Mouse (Mus musculus): ENCODE measurements around the gene Ppp1r13l. TPM values are rescaled to one million over a fixed set of nuclear protein-coding genes. Genes with fewer than 3 reads are reported as not detected.

Ppp1r13l gene
- total RNA-seq (2021) = 1 to 10 TPM; 1.7 to 2.9 TPM
- long read RNA-seq, experiment 1, partial matches to known transcripts = 3 of 3 reads
- long read RNA-seq, experiment 1, other reads (novel, unspliced or antisense) = 0 of 3 reads
- long read RNA-seq, experiment 2, partial matches to known transcripts = 2 of 3 reads
- long read RNA-seq, experiment 2, other reads (novel, unspliced or antisense) = 1 of 3 reads

DNA sequence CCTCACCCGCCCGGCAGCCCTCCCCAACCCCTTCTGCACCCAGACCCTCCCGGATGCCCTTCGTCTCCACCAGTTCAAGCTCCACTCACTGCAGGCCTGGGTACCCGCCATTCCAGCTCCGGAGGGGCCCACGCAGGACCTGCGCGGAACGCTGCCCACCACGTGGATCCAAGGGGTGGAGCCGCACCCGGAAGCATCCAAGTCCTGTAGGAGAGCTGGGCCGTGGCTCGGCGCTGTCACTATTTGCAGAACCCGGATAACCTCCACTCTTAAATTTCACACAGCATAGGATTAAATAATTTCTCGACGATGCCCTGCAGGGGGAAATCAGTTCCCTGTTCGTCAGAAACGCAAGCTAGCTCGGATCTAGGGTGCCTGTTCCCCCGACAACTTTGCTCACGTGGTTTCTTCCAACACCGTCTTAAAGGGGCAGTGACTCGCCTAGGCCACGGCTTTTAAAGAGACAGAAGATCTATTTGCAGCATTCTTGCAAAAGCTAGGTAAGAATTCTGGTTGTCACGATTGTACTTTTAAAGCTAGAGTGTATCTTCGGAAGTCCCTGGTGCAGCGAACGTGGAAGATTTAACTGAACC lies at the start of gene Ppp1r13l, which contains the start of gene Cd3eap:
Gene Ppp1r13l, plus strand, starts transcription at position 451 of the 593 bp plus-strand sequence.
Gene Cd3eap, minus strand, starts transcription at position 185 of the 593 bp plus-strand sequence.
- intact Hi-C loops (cut with DNase I; ENCODE audit: low total_unique reads) = no loop called here

GRCm38 (mm10) chr7:19309884-19310641 lies 49.5 kb upstream of the Ppp1r13l start, which contains the start of gene Fosb:
Gene Fosb, minus strand, starts transcription at chr7:19310051.
- intact Hi-C loops (cut with DNase I; ENCODE audit: low total_unique reads) = no loop called here
- DNase-seq = peak; percentile 96

More for the DNA sequence above, at the start of gene Ppp1r13l, which contains the start of gene Cd3eap:
- DNase-seq = peak; percentile 89

DNA sequence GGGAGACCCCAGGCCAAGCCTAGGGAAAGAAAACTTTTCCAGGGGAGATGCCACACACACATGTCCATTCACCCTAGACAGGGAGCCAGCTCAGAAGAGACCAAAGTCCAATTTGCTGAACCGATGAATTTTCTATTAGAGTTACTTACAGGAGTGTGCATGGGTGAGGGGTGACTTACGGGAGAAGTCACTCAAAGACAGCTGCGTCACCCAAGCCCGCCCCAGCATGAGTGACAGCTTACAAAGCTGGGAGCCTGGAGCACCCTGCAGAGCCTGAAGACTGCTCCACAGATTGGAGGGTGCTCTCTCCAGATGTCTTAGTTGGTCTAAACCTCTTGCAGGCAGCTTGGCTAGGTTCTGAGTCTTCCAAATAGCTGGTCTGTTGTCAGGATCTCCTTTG lies 47.6 kb upstream of the Ppp1r13l start:
- intact Hi-C loops (cut with DNase I; ENCODE audit: low total_unique reads) = no loop called here
- DNase-seq = no peak

DNA sequence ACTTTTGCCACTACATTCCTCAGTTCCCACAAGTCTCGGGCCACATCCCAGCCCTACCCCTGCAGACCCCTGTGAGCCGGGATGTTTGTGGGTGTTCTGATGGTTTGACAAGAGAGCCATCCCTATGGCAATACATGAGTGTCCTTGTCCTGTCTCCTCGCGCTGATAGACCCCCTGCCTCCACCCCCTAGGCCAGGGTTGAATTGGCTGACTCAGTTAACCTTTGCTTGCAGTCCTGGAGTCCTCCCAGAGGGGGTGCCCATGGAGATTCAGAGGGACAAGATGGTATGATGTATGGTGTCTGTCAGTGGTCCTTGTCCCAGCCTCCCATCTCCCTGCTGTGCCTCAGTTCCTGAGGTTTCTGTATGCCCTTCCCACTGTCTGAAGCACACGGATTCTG lies 45.5 kb upstream of the Ppp1r13l start:
- no peak for DNase-seq
- intact Hi-C loops (cut with DNase I; ENCODE audit: low total_unique reads) = no loop called here

GRCm38 (mm10) chr7:19316451-19317161 lies 42.9 kb upstream of the Ppp1r13l start:
- peak; percentile 35 for DNase-seq
- intact Hi-C loops (cut with DNase I; ENCODE audit: low total_unique reads) = no loop called here

- no peak for DNase-seq
- intact Hi-C loops (cut with DNase I; ENCODE audit: low total_unique reads) = no loop called here
Measured at GRCm38 (mm10) chr7:19318201-19318600, 41.3 kb upstream of the Ppp1r13l start.

GRCm38 (mm10) chr7:19318676-19319075 lies 40.9 kb upstream of the Ppp1r13l start:
- intact Hi-C loops (cut with DNase I; ENCODE audit: low total_unique reads) = no loop called here
- no peak for DNase-seq

DNA sequence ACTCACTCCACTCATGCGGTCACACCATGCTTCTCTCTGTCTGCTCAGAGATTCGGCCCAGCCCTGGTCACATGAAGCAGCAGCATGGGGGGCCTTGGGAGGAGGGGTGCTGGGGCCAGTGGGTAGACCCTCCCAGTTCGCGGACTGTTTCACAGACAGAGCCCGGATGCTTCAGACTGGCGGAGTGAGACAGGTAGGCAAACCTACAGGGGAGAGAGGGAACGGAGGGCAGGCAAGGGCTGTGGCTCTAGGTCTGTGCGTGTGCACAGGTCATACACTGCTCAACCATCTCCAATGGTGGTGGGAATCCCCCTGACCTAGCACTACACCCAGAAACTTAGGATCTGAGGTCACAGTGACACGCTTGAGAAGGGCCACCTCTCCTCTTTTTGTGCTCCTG lies 40.1 kb upstream of the Ppp1r13l start:
- DNase-seq = no peak
- intact Hi-C loops (cut with DNase I; ENCODE audit: low total_unique reads) = no loop called here

GRCm38 (mm10) chr7:19319906-19320305 lies 39.6 kb upstream of the Ppp1r13l start:
- intact Hi-C loops (cut with DNase I; ENCODE audit: low total_unique reads) = no loop called here
- peak; percentile 98 for DNase-seq

DNA sequence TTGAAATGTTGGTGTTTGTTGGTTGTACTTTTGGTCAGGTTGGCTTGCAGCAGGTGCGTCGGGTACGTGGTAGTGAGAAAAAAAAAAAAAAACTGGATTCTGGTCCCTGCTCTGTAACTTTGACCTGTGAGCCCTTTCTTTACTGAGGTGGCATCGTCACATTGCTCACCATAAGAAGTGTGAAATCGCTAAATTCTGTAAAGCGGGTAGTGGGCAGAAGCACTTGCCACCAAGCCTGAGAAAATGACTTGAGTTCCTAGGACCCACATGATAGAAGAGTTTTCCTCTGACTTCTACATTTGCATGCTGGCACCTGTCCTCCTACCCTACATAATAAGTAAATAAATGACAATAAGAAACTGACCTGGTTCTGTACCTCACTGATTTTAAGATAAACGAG lies 38.9 kb upstream of the Ppp1r13l start:
- DNase-seq = no peak
- intact Hi-C loops (cut with DNase I; ENCODE audit: low total_unique reads) = no loop called here

- intact Hi-C loops (cut with DNase I; ENCODE audit: low total_unique reads) = no loop called here
- DNase-seq = no peak
Measured at GRCm38 (mm10) chr7:19321464-19321863, 38.1 kb upstream of the Ppp1r13l start.

DNA sequence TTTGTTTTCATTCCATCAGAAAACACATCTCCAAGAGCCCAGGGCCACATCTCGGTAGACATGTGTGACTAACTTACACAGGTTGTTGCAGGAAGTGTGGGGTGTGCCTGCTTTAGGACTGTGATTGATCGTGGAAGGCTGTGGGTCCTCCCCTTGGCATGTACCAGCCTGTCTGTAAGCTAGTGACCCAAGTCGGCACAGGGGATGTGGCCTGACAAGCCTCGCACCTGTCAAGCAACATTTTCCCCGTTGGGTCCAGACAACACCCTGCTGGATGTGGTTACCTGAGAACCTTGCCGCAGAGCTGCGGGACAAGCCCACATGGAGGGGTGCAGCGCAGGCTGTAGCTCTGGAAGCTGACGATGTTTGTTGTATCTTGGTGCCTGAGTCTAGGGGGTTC lies 37.1 kb upstream of the Ppp1r13l start:
- DNase-seq = no peak
- intact Hi-C loops (cut with DNase I; ENCODE audit: low total_unique reads) = no loop called here

DNA sequence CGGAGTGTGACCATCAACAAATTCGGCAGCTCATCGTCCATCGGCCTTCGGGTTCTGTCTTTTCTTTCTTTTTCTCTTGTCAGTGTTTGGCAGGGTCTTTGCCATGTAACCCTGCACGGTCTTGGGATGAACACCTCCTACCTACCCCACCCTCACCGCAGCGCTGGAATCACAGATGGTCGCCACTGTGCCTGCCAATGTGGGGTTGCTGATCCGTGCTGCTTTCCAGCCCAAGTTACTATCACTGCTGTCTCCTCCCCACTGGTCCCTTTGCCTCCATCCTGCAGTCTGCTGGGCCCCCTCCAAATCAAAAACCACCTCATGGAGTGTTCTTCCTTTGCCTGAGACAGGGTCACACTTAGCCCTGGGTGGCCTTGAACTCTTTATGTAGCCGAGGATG lies 35.3 kb upstream of the Ppp1r13l start:
- no peak for DNase-seq
- intact Hi-C loops (cut with DNase I; ENCODE audit: low total_unique reads) = no loop called here

DNA sequence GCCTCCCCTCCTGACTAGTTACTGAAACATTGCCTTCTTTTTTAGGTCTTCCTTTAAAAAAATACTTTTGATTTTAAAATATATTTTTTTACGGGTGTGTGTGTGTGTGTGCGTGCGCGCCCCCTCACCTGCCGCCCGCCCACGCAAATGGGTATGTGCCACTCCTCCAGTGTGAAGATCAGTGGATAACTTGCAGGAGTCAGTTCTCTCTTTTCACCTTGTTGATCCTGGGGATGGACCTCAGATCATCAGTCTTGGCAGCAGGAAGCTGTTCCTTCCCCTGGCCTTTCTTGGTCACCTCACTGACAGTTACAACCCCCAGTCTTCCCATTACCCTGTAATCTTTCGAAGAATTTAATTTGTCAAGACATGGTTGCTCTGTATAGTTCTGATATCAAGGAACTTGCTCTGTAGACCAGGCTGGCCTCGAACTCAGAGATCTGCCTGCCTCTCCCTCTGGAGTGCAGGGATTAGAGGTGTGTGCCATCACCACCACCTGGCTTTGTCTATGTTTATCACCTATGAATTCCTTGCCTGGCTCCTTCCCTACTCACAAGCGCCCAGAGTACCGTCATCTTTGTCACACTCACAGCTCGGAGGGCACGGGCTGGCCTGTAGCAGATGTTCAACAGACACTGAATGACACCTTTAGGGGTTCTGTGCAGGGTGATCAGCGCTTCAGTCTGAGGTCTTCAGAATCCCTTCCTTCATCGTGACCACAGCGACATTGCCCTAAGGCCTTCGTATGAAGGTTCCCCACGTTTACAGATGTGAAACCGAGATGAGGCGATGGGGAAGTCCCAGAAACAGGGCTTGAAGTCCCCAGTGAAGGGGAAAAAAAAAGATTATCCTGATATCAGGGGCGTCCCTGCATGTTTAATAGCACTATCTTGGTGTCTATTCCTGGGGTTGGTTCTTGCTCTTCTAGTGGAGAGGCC lies 34.0 kb upstream of the Ppp1r13l start:
- no peak for DNase-seq
- intact Hi-C loops (cut with DNase I; ENCODE audit: low total_unique reads) = no loop called here

GRCm38 (mm10) chr7:19326359-19326758 lies 33.2 kb upstream of the Ppp1r13l start:
- intact Hi-C loops (cut with DNase I; ENCODE audit: low total_unique reads) = no loop called here
- peak; percentile 92 for DNase-seq

- intact Hi-C loops (cut with DNase I; ENCODE audit: low total_unique reads) = no loop called here
- peak; percentile 92 for DNase-seq
Measured at GRCm38 (mm10) chr7:19327128-19327527, 32.4 kb upstream of the Ppp1r13l start.

GRCm38 (mm10) chr7:19327782-19328181 lies 31.8 kb upstream of the Ppp1r13l start:
- intact Hi-C loops (cut with DNase I; ENCODE audit: low total_unique reads) = no loop called here
- no peak for DNase-seq

- no peak for DNase-seq
- intact Hi-C loops (cut with DNase I; ENCODE audit: low total_unique reads) = no loop called here
Measured at GRCm38 (mm10) chr7:19328425-19328824, 31.1 kb upstream of the Ppp1r13l start.

DNA sequence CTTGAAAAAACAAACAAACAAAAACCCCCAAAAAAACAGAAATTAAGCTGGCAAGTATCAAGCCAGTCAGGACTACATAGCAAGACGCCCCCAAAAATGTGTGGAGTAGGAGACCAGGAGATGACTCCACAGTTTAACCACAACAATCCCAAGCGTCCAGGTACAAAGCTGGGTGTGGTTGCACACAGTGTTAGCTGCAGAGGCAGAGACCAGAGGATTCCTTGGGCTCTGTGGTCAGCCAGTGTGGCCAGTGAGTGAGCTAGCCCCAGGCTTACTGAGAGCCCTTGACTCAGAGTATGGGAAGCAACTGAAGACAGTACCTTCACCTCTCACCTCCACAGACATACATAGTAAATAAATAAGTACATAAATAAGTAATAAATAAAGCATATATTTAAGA lies 27.6 kb upstream of the Ppp1r13l start:
- intact Hi-C loops (cut with DNase I; ENCODE audit: low total_unique reads) = no loop called here
- no peak for DNase-seq
